Mouse (Mus musculus) Muller cell, postnatal 12 days (primary cell): ENCODE results near the gene Tex52.

Experiments used
- DNase-seq: peaks from one replicate; pipeline ENCODE4 v3.0.0-alpha.2; 2015; ENCODE audit errors: inconsistent ontology term

Gene Tex52

DNA sequence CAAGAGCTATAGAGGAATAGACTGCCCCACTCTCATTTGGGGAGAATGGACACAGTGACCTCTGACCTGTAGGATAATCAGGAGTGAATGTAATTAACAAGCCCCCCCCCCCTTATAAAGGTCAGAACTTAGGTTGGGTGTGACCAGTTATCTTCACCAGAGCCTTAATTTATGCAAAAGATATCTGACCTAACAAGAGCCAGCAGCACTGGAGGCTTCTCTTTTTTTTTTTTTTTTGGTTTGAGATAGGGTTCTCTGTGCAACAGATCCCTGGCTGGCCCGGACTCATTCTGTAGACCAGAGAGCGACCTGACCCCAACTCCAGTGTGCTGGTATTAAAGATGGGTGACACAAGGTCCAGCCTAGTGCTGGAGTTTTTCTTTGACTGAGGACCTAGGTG lies 54.0 kb downstream of the Tex52 start:
- DNase-seq, result no peak

DNA sequence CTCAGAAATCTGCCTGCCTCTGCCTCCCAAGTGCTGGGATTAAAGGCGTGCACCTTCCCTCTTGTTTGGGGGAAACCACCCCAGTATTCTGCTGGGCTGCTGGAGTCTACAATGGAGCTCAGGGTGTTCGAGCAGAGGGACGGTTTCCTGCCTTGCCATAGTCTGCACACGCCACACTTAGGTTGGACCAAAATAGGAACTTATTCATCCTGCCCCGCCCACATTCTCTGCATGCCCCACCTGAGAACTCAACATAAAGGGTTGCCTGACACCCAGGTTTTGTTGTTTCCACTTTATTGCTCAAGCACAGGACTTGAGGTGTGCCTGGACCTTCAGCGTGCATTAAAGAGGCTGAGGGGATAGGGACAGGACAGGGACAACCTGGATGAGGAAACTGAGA lies 54.6 kb downstream of the Tex52 start:
- DNase-seq, result no peak

DNA sequence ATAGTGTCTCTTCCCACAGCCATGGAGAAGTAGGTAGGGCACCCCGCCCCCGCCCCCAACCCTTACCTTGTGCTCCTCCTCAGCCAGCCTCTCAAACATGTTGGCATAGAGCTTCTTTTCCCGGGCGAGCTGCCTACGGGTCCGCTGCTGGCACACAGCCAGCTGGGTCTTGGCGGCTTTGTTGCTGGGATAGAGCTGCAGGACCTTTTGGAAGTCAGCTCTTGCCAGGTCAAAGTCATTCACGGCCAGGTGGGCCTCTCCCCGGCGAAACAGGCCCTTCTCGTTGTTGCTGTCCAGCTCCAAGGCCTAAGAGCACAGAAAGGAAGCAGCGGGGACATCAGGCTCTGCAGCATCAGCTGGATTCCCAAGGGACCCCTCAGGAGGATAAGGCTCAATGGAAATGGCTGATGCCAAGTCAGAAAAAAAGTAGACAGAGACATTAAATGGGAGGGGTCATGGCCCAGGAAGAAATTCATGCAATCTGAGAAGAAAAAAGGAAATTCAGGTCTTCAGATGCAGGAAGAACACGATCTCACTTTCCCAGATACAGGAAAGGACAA lies 57.2 kb downstream of the Tex52 start:
- DNase-seq, result no peak

DNA sequence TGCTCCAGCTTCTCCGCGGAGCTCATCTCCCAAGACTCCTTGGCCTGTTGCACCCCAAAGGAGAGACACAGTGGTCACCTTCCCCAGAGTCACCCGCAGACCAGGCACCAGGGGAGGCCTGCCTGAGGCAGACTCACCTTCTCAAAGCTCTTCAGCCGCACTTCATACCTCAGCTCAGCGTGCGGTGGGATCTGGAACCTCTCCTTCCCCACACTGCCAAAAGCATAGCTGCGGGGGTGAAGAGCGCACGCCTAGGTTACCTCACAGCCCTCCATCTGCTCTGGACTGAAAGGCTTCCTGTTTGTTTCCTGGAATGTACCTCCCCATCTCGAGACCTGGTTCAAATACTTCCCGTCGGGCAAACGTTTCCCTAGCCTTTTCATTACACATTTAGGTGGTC lies 58.3 kb downstream of the Tex52 start:
- no peak for DNase-seq
